Mouse (Mus musculus): ENCODE data around the gene Mrrf.

Gene Mrrf

GRCm38 (mm10) chr2:36136300-36136941 lies at the start of gene Mrrf, which contains the start of gene Rbm18:
Mrrf (plus strand) TSS chr2:36136389.
Rbm18 (minus strand) TSS chr2:36136773.
- DNase-seq: peak; percentile 95

- no peak for DNase-seq
These were observed 47.0 kb upstream of the Mrrf start for GRCm38 (mm10) chr2:36089190-36089589.

GRCm38 (mm10) chr2:36090853-36091741 lies 45.1 kb upstream of the Mrrf start:
- peak; percentile 48 for DNase-seq

GRCm38 (mm10) chr2:36092748-36093147 lies 43.4 kb upstream of the Mrrf start:
- peak; percentile 60 for DNase-seq

- DNase-seq: no peak
These were observed 42.9 kb upstream of the Mrrf start for GRCm38 (mm10) chr2:36093301-36093700.

GRCm38 (mm10) chr2:36093914-36094475 lies 42.2 kb upstream of the Mrrf start:
- no peak for DNase-seq

- no peak for DNase-seq
These were observed 38.9 kb upstream of the Mrrf start for GRCm38 (mm10) chr2:36097129-36097815.

GRCm38 (mm10) chr2:36098021-36098420 lies 38.2 kb upstream of the Mrrf start:
- no peak for DNase-seq

GRCm38 (mm10) chr2:36099739-36100138 lies 36.5 kb upstream of the Mrrf start:
- DNase-seq: no peak

- DNase-seq: no peak
These were observed 34.2 kb upstream of the Mrrf start for GRCm38 (mm10) chr2:36101866-36102558.

- no peak for DNase-seq
These were observed 33.6 kb upstream of the Mrrf start for GRCm38 (mm10) chr2:36102559-36102946.

GRCm38 (mm10) chr2:36103069-36103554 lies 33.1 kb upstream of the Mrrf start:
- no peak for DNase-seq

- DNase-seq: no peak
These were observed 32.4 kb upstream of the Mrrf start for GRCm38 (mm10) chr2:36103555-36104367.

GRCm38 (mm10) chr2:36104436-36104955 lies 31.7 kb upstream of the Mrrf start:
- no peak for DNase-seq

- no peak for DNase-seq
These were observed 31.0 kb upstream of the Mrrf start, which contains the start of gene Lhx6 for GRCm38 (mm10) chr2:36104956-36105741. Lhx6 (minus strand) TSS chr2:36105408.

GRCm38 (mm10) chr2:36108615-36109014 lies 27.6 kb upstream of the Mrrf start:
- no peak for DNase-seq

GRCm38 (mm10) chr2:36112632-36113031 lies 23.6 kb upstream of the Mrrf start:
- no peak for DNase-seq

GRCm38 (mm10) chr2:36126795-36127429 lies 9.3 kb upstream of the Mrrf start:
- no peak for DNase-seq

- peak; percentile 26 for DNase-seq
These were observed 8.2 kb upstream of the Mrrf start for GRCm38 (mm10) chr2:36127973-36128372.

GRCm38 (mm10) chr2:36129051-36129450 lies 7.1 kb upstream of the Mrrf start:
- no peak for DNase-seq
